Mouse (Mus musculus) stomach, embryonic 16.5 days (tissue): Measurements from ENCODE around the gene Dusp1. TPM values are rescaled to one million over a fixed set of nuclear protein-coding genes. Genes with fewer than 3 reads are reported as not detected.

Experiments
- ATAC-seq: fragments of 200-750 bp; cut with Nextera tagmentation; 2 replicates; pipeline ENCODE4 v1.8.0; 2017; ENCODE audit warnings: moderate number of reproducible peaks, moderate TSS enrichment; ENCODE audit not compliant: insufficient read depth, low FRiP score
- H3K27ac ChIP-seq: fragments of 300-500 bp; sonication (generic); 2 replicates; pipeline ENCODE4 v1.5.1; 2014; ENCODE audit warnings: low read length
- H3K27me3 ChIP-seq: fragments of 300-500 bp; sonication (generic); 2 replicates; pipeline ENCODE4 v1.6.1; 2014; ENCODE audit warnings: low read length, control low read depth, mixed read lengths; ENCODE audit not compliant: control insufficient read depth, insufficient read depth
- H3K36me3 ChIP-seq: fragments of 300-500 bp; sonication (generic); 2 replicates; pipeline ENCODE4 v1.6.1; 2014; ENCODE audit warnings: low read length; ENCODE audit not compliant: control insufficient read depth, insufficient read depth
- H3K4me1 ChIP-seq: fragments of 300-500 bp; sonication (generic); 2 replicates; pipeline ENCODE4 v1.6.1; 2014; ENCODE audit warnings: low read length, control low read depth, mixed read lengths; ENCODE audit not compliant: control insufficient read depth, insufficient read depth
- H3K4me2 ChIP-seq: fragments of 300-500 bp; sonication (generic); 2 replicates; pipeline ENCODE4 v1.6.1; 2014; ENCODE audit warnings: low read depth, low read length, mixed read lengths
- H3K4me3 ChIP-seq: fragments of 300-500 bp; sonication (generic); replicated peaks from 2 replicates; pipeline ENCODE4 v1.5.1; 2014; ENCODE audit warnings: mild to moderate bottlenecking, low read length
- H3K9ac ChIP-seq: fragments of 300-500 bp; sonication (generic); 2 replicates; pipeline ENCODE4 v1.6.1; 2014; ENCODE audit warnings: low read length
- H3K9me3 ChIP-seq: fragments of 300-500 bp; sonication (generic); replicated peaks from 2 replicates; pipeline ENCODE4 v1.6.1; 2016; ENCODE audit warnings: low read length, control low read depth; ENCODE audit not compliant: control insufficient read depth
- WGBS: fragments of 180-500 bp; shearing (Covaris S2); extraction: QIAGEN DNeasy Blood & Tissue Kit; methylation state at CpG from one replicate; pipeline ENCODE4 v1.1.7; 2014; 5-methylcytosine and 5-hydroxymethylcytosine counted together
- polyA plus RNA-seq: library from polyadenylated mRNA; unstranded; fragments of >200 nt; fragmentation: Nextera tagmentation; extraction: Ambion mirVana; gene quantifications from 2 replicates; pipeline ENCODE4 v1.2.1, GENCODE M21; 2015

Gene Dusp1
- polyA plus RNA-seq, 1 experiment from 2014 or later, result 18.3 TPM

GRCm38 (mm10) chr17:26513459-26514290 is 48.3 kb downstream of the Dusp1 start:
- H3K4me1 ChIP-seq, result peaks cover 32% of the 10 kb centered on the region
- no peak overlapping the region for H3K4me2 ChIP-seq
- no peaks in the 10 kb centered on the region for H3K27me3 ChIP-seq
- no peak overlapping the region for H3K9ac ChIP-seq
- H3K27ac ChIP-seq, result no peak overlapping the region
- H3K36me3 ChIP-seq, result no peaks in the 10 kb centered on the region
- H3K4me3 ChIP-seq, result no peak overlapping the region
- WGBS, result 77% methylated on average over 6 of the region's 6 CpGs
- ATAC-seq, result no peak
- no peaks in the 10 kb centered on the region for H3K9me3 ChIP-seq

- H3K4me3 ChIP-seq, result no peak overlapping the region
- ATAC-seq, result no peak
- no peak overlapping the region for H3K4me2 ChIP-seq
- H3K4me1 ChIP-seq, result peaks cover 33% of the 10 kb centered on the region
- peak overlapping the region; percentile 46; the same call in 1 of the 2 replicates for H3K27ac ChIP-seq
- 62% methylated on average over 7 of the region's 7 CpGs for WGBS
- no peaks in the 10 kb centered on the region for H3K9me3 ChIP-seq
- no peaks in the 10 kb centered on the region for H3K27me3 ChIP-seq
- no peaks in the 10 kb centered on the region for H3K36me3 ChIP-seq
- H3K9ac ChIP-seq, result 0 out of 2 replicates have a peak overlapping the region, but pooled peaks have one; percentile 10
Measured at GRCm38 (mm10) chr17:26512961-26513360, 49.0 kb downstream of the Dusp1 start.

GRCm38 (mm10) chr17:26511816-26512774 is 49.8 kb downstream of the Dusp1 start:
- H3K4me1 ChIP-seq, result peaks cover 35% of the 10 kb centered on the region
- no peaks in the 10 kb centered on the region for H3K9me3 ChIP-seq
- 54% methylated on average over 7 of the region's 7 CpGs for WGBS
- no peak for ATAC-seq
- no peaks in the 10 kb centered on the region for H3K36me3 ChIP-seq
- no peaks in the 10 kb centered on the region for H3K27me3 ChIP-seq
- H3K9ac ChIP-seq, result 0 out of 2 replicates have a peak overlapping the region, but pooled peaks have one; percentile 26
- H3K27ac ChIP-seq, result peak overlapping the region; percentile 46
- H3K4me3 ChIP-seq, result no peak overlapping the region
- no peak overlapping the region for H3K4me2 ChIP-seq

- H3K4me1 ChIP-seq, result peaks cover 44% of the 10 kb centered on the region
- no peak for ATAC-seq
Measured at GRCm38 (mm10) chr17:26511256-26511655, 50.7 kb downstream of the Dusp1 start.

GRCm38 (mm10) chr17:26510146-26511045 is 51.5 kb downstream of the Dusp1 start:
- H3K4me2 ChIP-seq, result no peak overlapping the region
- no peaks in the 10 kb centered on the region for H3K36me3 ChIP-seq
- no peaks in the 10 kb centered on the region for H3K27me3 ChIP-seq
- peaks cover 49% of the 10 kb centered on the region for H3K4me1 ChIP-seq
- 73% methylated on average over 15 of the region's 15 CpGs for WGBS
- peak overlapping the region; percentile 70; the same call in 1 of the 2 replicates for H3K27ac ChIP-seq
- H3K9me3 ChIP-seq, result no peaks in the 10 kb centered on the region
- H3K9ac ChIP-seq, result no peak overlapping the region
- no peak overlapping the region for H3K4me3 ChIP-seq
- ATAC-seq, result no peak

More at GRCm38 (mm10) chr17:26511256-26511655, 50.7 kb downstream of the Dusp1 start:
- H3K4me2 ChIP-seq, result no peak overlapping the region
- WGBS, result 62% methylated on average over 4 of the region's 4 CpGs
- no peaks in the 10 kb centered on the region for H3K27me3 ChIP-seq
- no peaks in the 10 kb centered on the region for H3K36me3 ChIP-seq
- no peak overlapping the region for H3K9ac ChIP-seq
- no peaks in the 10 kb centered on the region for H3K9me3 ChIP-seq
- no peak overlapping the region for H3K4me3 ChIP-seq
- H3K27ac ChIP-seq, result no peak overlapping the region

GRCm38 (mm10) chr17:26508961-26509771 is 52.8 kb downstream of the Dusp1 start:
- ATAC-seq, result peak; percentile 6
- WGBS, result 20% methylated on average over 25 of the region's 25 CpGs
- H3K4me1 ChIP-seq, result peaks cover 60% of the 10 kb centered on the region
- no peaks in the 10 kb centered on the region for H3K27me3 ChIP-seq
- H3K27ac ChIP-seq, result peak overlapping the region; percentile 98
- peak overlapping the region; percentile 96 for H3K4me2 ChIP-seq
- no peaks in the 10 kb centered on the region for H3K36me3 ChIP-seq
- H3K9ac ChIP-seq, result peak overlapping the region; percentile 93
- H3K4me3 ChIP-seq, result peak overlapping the region; percentile 78
- H3K9me3 ChIP-seq, result no peaks in the 10 kb centered on the region

- Histone ChIP-seq H3K27me3 (no peaks in the 10 kb centered on the region), H3K4me2 (peak overlapping the region; percentile 96), H3K4me1 (peaks cover 67% of the 10 kb centered on the region), H3K27ac (peak overlapping the region; percentile 98), H3K36me3 (no peaks in the 10 kb centered on the region), H3K9ac (peak overlapping the region; percentile 93), H3K4me3 (peak overlapping the region; percentile 78), H3K9me3 (no peaks in the 10 kb centered on the region)
- ATAC-seq, result peak; percentile 90
- under 1% methylated on average over 58 of the region's 58 CpGs for WGBS
Measured at GRCm38 (mm10) chr17:26508345-26508960, 53.5 kb downstream of the Dusp1 start.
